Comparison of ENCODE assay signal across 22 mouse cellular contexts in genomic region chr3:53102757-53103153, GRCm38 (mm10).
DNase-seq lines count a peak whose midpoint lies in the region; ATAC-seq and TF ChIP-seq lines count a peak whose summit lies in the region.
"Had no signal": no experiment of that assay in that cellular context is flagged by ENCODE, and none has a peak within 500 bp of the region (broad histone marks: within the 10 kb centered on the region; RNA-seq: fewer than 3 reads in every experiment).

No protein-coding gene starts in this region.

- peaks cover 46% of the 10 kb centered on the region for H3K4me1 ChIP-seq in heart, embryonic 10.5 days
- peaks cover 17% of the 10 kb centered on the region for H3K4me1 ChIP-seq in kidney, embryonic 14.5 days (ENCODE audit: control insufficient read depth, insufficient read depth, low read length)
- peaks cover 32% of the 10 kb centered on the region for H3K4me1 ChIP-seq in kidney, embryonic 16.5 days (ENCODE audit: insufficient read depth, low read length)
- peaks cover 21% of the 10 kb centered on the region for H3K4me1 ChIP-seq in embryonic fibroblast, embryonic 13.5 days (ENCODE audit: control insufficient read depth, insufficient read depth, low read length)
- H3K4me1 ChIP-seq: megakaryocyte, embryonic 14.5 days; stomach, embryonic 15.5 days had no signal

- TF ChIP-seq POLR2A in brain, embryonic 14.5 days (IDR thresholded peaks at IDR 0.05; ENCODE audit: borderline replicate concordance, extremely low read depth, insufficient read depth, insufficient read length, poor library complexity, severe bottlenecking) = no peak
- TF ChIP-seq POLR2A in embryonic fibroblast, embryonic 13.5 days (IDR thresholded peaks at IDR 0.05; ENCODE audit: low read depth, low read length) = no peak

- no peaks in the 10 kb centered on the region for H3K36me3 ChIP-seq in heart, embryonic 10.5 days
- H3K36me3 ChIP-seq in kidney, embryonic 14.5 days (ENCODE audit: control insufficient read depth, insufficient read depth, low read length) = no peaks in the 10 kb centered on the region
- no peaks in the 10 kb centered on the region for H3K36me3 ChIP-seq in kidney, embryonic 16.5 days (ENCODE audit: insufficient read depth, low read length)
- H3K36me3 ChIP-seq: embryonic facial prominence, embryonic 12.5 days; intestine, embryonic 15.5 days; stomach, embryonic 15.5 days had no signal

- ATAC-seq in kidney, embryonic 14.5 days (ENCODE audit: low FRiP score, low TSS enrichment) = no peak
- no peak for ATAC-seq in kidney, embryonic 16.5 days (ENCODE audit: low FRiP score, low TSS enrichment)
- ATAC-seq: intestine, embryonic 15.5 days; lung, postnatal 0 days had no signal

- WGBS in heart, embryonic 10.5 days = 38% methylated on average over 12 of the region's 12 CpGs
- WGBS in kidney, embryonic 14.5 days = 17% methylated on average over 12 of the region's 12 CpGs
- 17% methylated on average over 12 of the region's 12 CpGs for WGBS in kidney, embryonic 16.5 days

- no peak for DNase-seq in heart, embryonic 10.5 days (ENCODE audit: low spot score)
- DNase-seq in heart, postnatal 36 days = no peak
- DNase-seq in brain, embryonic 14.5 days (ENCODE audit: low read depth) = peak; percentile 57
- DNase-seq in lung, postnatal 14 days = no peak
- DNase-seq: adrenal gland, adult 8-10 months; cerebellum, adult 9-10 months; gastrocnemius, postnatal 10 days; layer of hippocampus, postnatal 36 days; liver; right cerebral cortex, postnatal 14 days; spleen, adult 18-20 months; thymus, adult 18-20 months; thymus, postnatal 4 days had no signal

- H3K9ac ChIP-seq in kidney, embryonic 14.5 days (ENCODE audit: low read depth, low read length) = no peak overlapping the region
- no peak overlapping the region for H3K9ac ChIP-seq in kidney, embryonic 16.5 days (replicated peaks; ENCODE audit: low read length)
- H3K9ac ChIP-seq: embryonic facial prominence, embryonic 12.5 days; intestine, embryonic 15.5 days; stomach, embryonic 15.5 days had no signal

- intact Hi-C loops in heart, postnatal 36 days (cut with DNase I) = loop anchor here (5.0 kb wide), 1 partner anchor 145 kb away; no protein-coding TSS in a partner anchor

- TF ChIP-seq CTCF in brain, embryonic 14.5 days (IDR thresholded peaks at IDR 0.05; ENCODE audit: borderline replicate concordance, extremely low read depth, insufficient read depth, insufficient read length) = no peak
- TF ChIP-seq CTCF in embryonic fibroblast, embryonic 13.5 days (IDR thresholded peaks at IDR 0.05; ENCODE audit: borderline replicate concordance, insufficient read depth, low read length) = no peak

- no peak overlapping the region for H3K4me3 ChIP-seq in heart, embryonic 10.5 days
- H3K4me3 ChIP-seq in kidney, embryonic 14.5 days (ENCODE audit: low read length) = no peak overlapping the region
- H3K4me3 ChIP-seq in kidney, embryonic 16.5 days (ENCODE audit: low read length) = no peak overlapping the region
- H3K4me3 ChIP-seq in embryonic fibroblast, embryonic 13.5 days (ENCODE audit: insufficient read depth, low read length) = no peak overlapping the region
- H3K4me3 ChIP-seq: embryonic facial prominence, embryonic 12.5 days; intestine, embryonic 15.5 days; layer of hippocampus, adult 2 months; megakaryocyte, embryonic 14.5 days; stomach, embryonic 15.5 days had no signal

- H3K27me3 ChIP-seq in heart, embryonic 10.5 days (ENCODE audit: insufficient read depth, poor library complexity, severe bottlenecking) = no peaks in the 10 kb centered on the region
- no peaks in the 10 kb centered on the region for H3K27me3 ChIP-seq in kidney, embryonic 14.5 days (ENCODE audit: control insufficient read depth, insufficient read depth, low read length)
- no peaks in the 10 kb centered on the region for H3K27me3 ChIP-seq in kidney, embryonic 16.5 days (ENCODE audit: insufficient read depth, low read length)
- H3K27me3 ChIP-seq: embryonic facial prominence, embryonic 12.5 days; intestine, embryonic 15.5 days; stomach, embryonic 15.5 days had no signal

- H3K4me2 ChIP-seq in kidney, embryonic 14.5 days (replicated peaks; ENCODE audit: low read depth, low read length) = 0 out of 2 replicates have a peak overlapping the region, but pooled peaks have one; percentile 2
- H3K4me2 ChIP-seq in kidney, embryonic 16.5 days (replicated peaks; ENCODE audit: low read depth, low read length) = no peak overlapping the region
- H3K4me2 ChIP-seq: embryonic facial prominence, embryonic 12.5 days; intestine, embryonic 15.5 days; stomach, embryonic 15.5 days had no signal

- H3K27ac ChIP-seq in heart, embryonic 10.5 days = peak overlapping the region; percentile 31
- H3K27ac ChIP-seq in kidney, embryonic 14.5 days (ENCODE audit: low read depth, low read length) = no peak overlapping the region
- no peak overlapping the region for H3K27ac ChIP-seq in kidney, embryonic 16.5 days (ENCODE audit: low read length)
- H3K27ac ChIP-seq in embryonic fibroblast, embryonic 13.5 days (ENCODE audit: insufficient read depth, low read length) = peak overlapping the region; percentile 60
- H3K27ac ChIP-seq: embryonic facial prominence, embryonic 12.5 days; intestine, embryonic 15.5 days; layer of hippocampus, adult 2 months; stomach, embryonic 15.5 days had no signal

- H3K9me3 ChIP-seq in heart, embryonic 10.5 days = no peaks in the 10 kb centered on the region
- no peaks in the 10 kb centered on the region for H3K9me3 ChIP-seq in kidney, embryonic 14.5 days (ENCODE audit: control insufficient read depth, low read length)
- H3K9me3 ChIP-seq in kidney, embryonic 16.5 days (ENCODE audit: low read length) = no peaks in the 10 kb centered on the region
- H3K9me3 ChIP-seq: embryonic facial prominence, embryonic 12.5 days; intestine, embryonic 15.5 days; megakaryocyte, embryonic 14.5 days; stomach, embryonic 15.5 days had no signal

Comparison
In these comparisons a context has a peak if more than half of its experiments do, and no peak if none do; other contexts are left out.
1. H3K27ac ChIP-seq: peak in heart, embryonic 10.5 days (single experiment) and embryonic fibroblast, embryonic 13.5 days (single experiment); none in kidney, embryonic 14.5 days (single experiment) and kidney, embryonic 16.5 days (single experiment).